Mouse (Mus musculus) heart, embryonic 16.5 days (tissue): ENCODE data around the gene Ephb2. TPM values are rescaled to one million over a fixed set of nuclear protein-coding genes. Genes with fewer than 3 reads are reported as not detected.

ENCODE experiments used
- ATAC-seq: fragments of 200-750 bp; cut with Nextera tagmentation; replicated peaks from 2 replicates; pipeline ENCODE4 v1.8.0; 2017; ENCODE audit warnings: moderate number of reproducible peaks; ENCODE audit not compliant: insufficient read depth, low FRiP score; ENCODE audit errors: extremely low read depth
- H3K27ac ChIP-seq: fragments of 300-500 bp; sonication (generic); 2 replicates; pipeline ENCODE4 v1.5.1; 2014; ENCODE audit warnings: mild to moderate bottlenecking, low read length, control low read depth, moderate library complexity
- H3K27me3 ChIP-seq: fragments of 300-500 bp; sonication (generic); 2 replicates; pipeline ENCODE4 v1.6.1; 2014; ENCODE audit warnings: low read length, mixed read lengths; ENCODE audit not compliant: control insufficient read depth, insufficient read depth
- H3K36me3 ChIP-seq: fragments of 300-500 bp; sonication (generic); 2 replicates; pipeline ENCODE4 v1.6.1; 2014; ENCODE audit not compliant: control insufficient read depth, insufficient read depth
- H3K4me1 ChIP-seq: fragments of 300-500 bp; sonication (generic); 2 replicates; pipeline ENCODE4 v1.6.1; 2014; ENCODE audit warnings: low read length, mixed read lengths; ENCODE audit not compliant: control insufficient read depth, insufficient read depth
- H3K4me2 ChIP-seq: fragments of 300-500 bp; sonication (generic); 2 replicates; pipeline ENCODE4 v1.6.1; 2014; ENCODE audit warnings: low read depth, mild to moderate bottlenecking, control low read depth, low read length
- H3K4me3 ChIP-seq: fragments of 300-500 bp; sonication (generic); 2 replicates; pipeline ENCODE4 v1.5.1; 2014; ENCODE audit warnings: mild to moderate bottlenecking, control low read depth, low read length
- H3K9ac ChIP-seq: fragments of 300-500 bp; sonication (generic); 2 replicates; pipeline ENCODE4 v1.6.1; 2014; ENCODE audit warnings: low read length, control low read depth
- H3K9me3 ChIP-seq: fragments of 300-500 bp; sonication (generic); replicated peaks from 2 replicates; pipeline ENCODE4 v1.6.1; 2016; ENCODE audit warnings: low read length; ENCODE audit not compliant: control insufficient read depth
- WGBS: fragments of 180-500 bp; shearing (Covaris S2); extraction: QIAGEN DNeasy Blood & Tissue Kit; methylation state at CpG from one replicate; pipeline ENCODE4 v1.1.7; 2014; 5-methylcytosine and 5-hydroxymethylcytosine counted together
- polyA plus RNA-seq: library from polyadenylated mRNA; unstranded; fragments of >200 nt; fragmentation: Nextera tagmentation; extraction: Ambion mirVana; gene quantifications from 2 replicates; pipeline ENCODE4 v1.2.1, GENCODE M21; 2015

The Ephb2 gene
- polyA plus RNA-seq, 1 experiment from 2014 or later = 0.70 TPM

- no peak for ATAC-seq
- no peak overlapping the region for H3K27ac ChIP-seq
Observed at GRCm38 (mm10) chr4:136706696-136707095, 129.1 kb downstream of the Ephb2 start.

GRCm38 (mm10) chr4:136705091-136705490, 130.7 kb downstream of the Ephb2 start:
- no peak for ATAC-seq
- no peaks in the 10 kb centered on the region for H3K9me3 ChIP-seq
- H3K36me3 ChIP-seq = no peaks in the 10 kb centered on the region
- 0 out of 2 replicates have a peak, but pooled peaks cover 6% of the 10 kb centered on the region for H3K4me1 ChIP-seq
- no peak overlapping the region for H3K27ac ChIP-seq
- no peak overlapping the region for H3K4me3 ChIP-seq
- WGBS = 78% methylated on average over 5 of the region's 5 CpGs
- H3K9ac ChIP-seq = no peak overlapping the region
- no peak overlapping the region for H3K4me2 ChIP-seq
- H3K27me3 ChIP-seq = no peaks in the 10 kb centered on the region

More at GRCm38 (mm10) chr4:136706696-136707095, 129.1 kb downstream of the Ephb2 start:
- no peak overlapping the region for H3K4me3 ChIP-seq
- no peak overlapping the region for H3K9ac ChIP-seq
- WGBS = 75% methylated on average over 4 of the region's 4 CpGs
- H3K27me3 ChIP-seq = no peaks in the 10 kb centered on the region
- no peaks in the 10 kb centered on the region for H3K36me3 ChIP-seq
- H3K9me3 ChIP-seq = no peaks in the 10 kb centered on the region
- H3K4me1 ChIP-seq = 0 out of 2 replicates have a peak, but pooled peaks cover 6% of the 10 kb centered on the region
- H3K4me2 ChIP-seq = no peak overlapping the region

GRCm38 (mm10) chr4:136704551-136704950, 131.2 kb downstream of the Ephb2 start:
- no peak overlapping the region for H3K9ac ChIP-seq
- no peak for ATAC-seq
- H3K4me1 ChIP-seq = 0 out of 2 replicates have a peak, but pooled peaks cover 6% of the 10 kb centered on the region
- H3K4me3 ChIP-seq = no peak overlapping the region
- H3K36me3 ChIP-seq = no peaks in the 10 kb centered on the region
- no peaks in the 10 kb centered on the region for H3K9me3 ChIP-seq
- H3K27me3 ChIP-seq = no peaks in the 10 kb centered on the region
- H3K27ac ChIP-seq = no peak overlapping the region
- WGBS = 63% methylated on average over 3 of the region's 3 CpGs
- H3K4me2 ChIP-seq = no peak overlapping the region

- H3K4me2 ChIP-seq = no peak overlapping the region
- no peak overlapping the region for H3K27ac ChIP-seq
- no peaks in the 10 kb centered on the region for H3K27me3 ChIP-seq
- no peak for ATAC-seq
- H3K4me3 ChIP-seq = no peak overlapping the region
- no peaks in the 10 kb centered on the region for H3K4me1 ChIP-seq
- no peaks in the 10 kb centered on the region for H3K9me3 ChIP-seq
- H3K9ac ChIP-seq = no peak overlapping the region
- 88% methylated on average over 11 of the region's 11 CpGs for WGBS
- no peaks in the 10 kb centered on the region for H3K36me3 ChIP-seq
Observed at GRCm38 (mm10) chr4:136703351-136703750, 132.4 kb downstream of the Ephb2 start.

- ATAC-seq = no peak
- WGBS = 71% methylated on average over 8 of the region's 8 CpGs
- H3K27me3 ChIP-seq = no peaks in the 10 kb centered on the region
Observed at GRCm38 (mm10) chr4:136702456-136702855, 133.3 kb downstream of the Ephb2 start.

GRCm38 (mm10) chr4:136701236-136701635, 134.6 kb downstream of the Ephb2 start:
- H3K36me3 ChIP-seq = no peaks in the 10 kb centered on the region
- H3K9me3 ChIP-seq = no peaks in the 10 kb centered on the region
- no peak overlapping the region for H3K9ac ChIP-seq
- 93% methylated on average over 11 of the region's 11 CpGs for whole genome bisulfite sequencing
- no peaks in the 10 kb centered on the region for H3K4me1 ChIP-seq
- no peak for ATAC-seq
- H3K4me2 ChIP-seq = no peak overlapping the region
- H3K4me3 ChIP-seq = no peak overlapping the region
- no peak overlapping the region for H3K27ac ChIP-seq
- H3K27me3 ChIP-seq = no peaks in the 10 kb centered on the region

More at GRCm38 (mm10) chr4:136702456-136702855, 133.3 kb downstream of the Ephb2 start:
- no peaks in the 10 kb centered on the region for H3K4me1 ChIP-seq
- no peak overlapping the region for H3K4me3 ChIP-seq
- no peaks in the 10 kb centered on the region for H3K36me3 ChIP-seq
- no peak overlapping the region for H3K9ac ChIP-seq
- H3K27ac ChIP-seq = no peak overlapping the region
- H3K9me3 ChIP-seq = no peaks in the 10 kb centered on the region
- no peak overlapping the region for H3K4me2 ChIP-seq

- 85% methylated on average over 7 of the region's 7 CpGs for WGBS
- H3K9ac ChIP-seq = no peak overlapping the region
- H3K27ac ChIP-seq = no peak overlapping the region
- no peaks in the 10 kb centered on the region for H3K27me3 ChIP-seq
- H3K9me3 ChIP-seq = no peaks in the 10 kb centered on the region
- no peak overlapping the region for H3K4me2 ChIP-seq
- H3K4me1 ChIP-seq = no peaks in the 10 kb centered on the region
- no peaks in the 10 kb centered on the region for H3K36me3 ChIP-seq
- no peak overlapping the region for H3K4me3 ChIP-seq
- no peak for ATAC-seq
Observed at GRCm38 (mm10) chr4:136699084-136699450, 136.7 kb downstream of the Ephb2 start.

- Histone ChIP-seq H3K9me3 (no peaks in the 10 kb centered on the region), H3K36me3 (no peaks in the 10 kb centered on the region), H3K9ac (no peak overlapping the region), H3K4me1 (no peaks in the 10 kb centered on the region), H3K27ac (no peak overlapping the region), H3K4me3 (no peak overlapping the region), H3K27me3 (no peaks in the 10 kb centered on the region), H3K4me2 (no peak overlapping the region)
- ATAC-seq = no peak
- 84% methylated on average over 11 of the region's 11 CpGs for WGBS
Observed at GRCm38 (mm10) chr4:136698404-136699083, 137.2 kb downstream of the Ephb2 start.

GRCm38 (mm10) chr4:136697325-136697724, 138.5 kb downstream of the Ephb2 start:
- 86% methylated on average over 6 of the region's 6 CpGs for WGBS
- H3K27me3 ChIP-seq = no peaks in the 10 kb centered on the region

More at GRCm38 (mm10) chr4:136697325-136697724, 138.5 kb downstream of the Ephb2 start:
- Histone ChIP-seq H3K9me3 (no peaks in the 10 kb centered on the region), H3K4me1 (no peaks in the 10 kb centered on the region), H3K4me2 (no peak overlapping the region), H3K36me3 (no peaks in the 10 kb centered on the region), H3K4me3 (no peak overlapping the region), H3K9ac (no peak overlapping the region), H3K27ac (no peak overlapping the region)
- no peak for ATAC-seq
